Mouse (Mus musculus) layer of hippocampus, postnatal 36 days (tissue): ENCODE data around the gene Ccr7. TPM values are rescaled to one million over a fixed set of nuclear protein-coding genes. Genes with fewer than 3 reads are reported as not detected.
A peak's percentile ranks its signal among the peaks of the same experiment; 100 is the strongest.

ENCODE experiments used
- DNase-seq, 2 experiments: peaks; one replicate each; pipeline ENCODE4 v3.0.0; 2022
- total RNA-seq, 2 experiments: library from RNA; stranded (reverse); gene quantifications; 2 replicates each; pipeline ENCODE4 v1.2.3; 2021

Ccr7 gene
- not detected for total RNA-seq

- no peak for DNase-seq
Measured at GRCm38 (mm10) chr11:99154987-99155641, at the start of gene Ccr7. Gene Ccr7 (minus strand): TSS chr11:99155077.

DNA sequence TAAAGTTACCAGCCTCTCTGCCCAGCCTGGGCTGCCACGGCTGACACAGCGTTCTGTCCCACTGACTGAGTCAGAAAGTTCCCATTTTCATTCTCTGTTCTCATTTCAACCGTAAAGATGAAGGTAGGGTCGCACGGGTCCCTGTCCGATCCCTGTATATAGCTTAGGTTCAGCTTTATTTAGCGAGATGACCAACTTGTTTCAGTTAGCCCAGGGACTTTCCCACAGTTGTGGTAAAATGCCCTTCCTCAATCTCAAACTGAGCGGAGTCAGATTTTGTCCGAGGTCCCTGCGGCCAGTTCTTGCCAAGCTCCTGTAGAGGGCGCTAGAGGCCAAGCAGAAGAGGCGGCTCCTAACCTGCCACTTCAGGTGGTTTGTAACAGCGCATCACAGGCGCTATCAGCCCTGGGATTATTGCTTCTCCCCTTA, 34.3 kb upstream of the Ccr7 start:
- DNase-seq: peak in 1 of 2 experiments; percentile 33

GRCm38 (mm10) chr11:99187348-99187747, 32.5 kb upstream of the Ccr7 start:
- no peak for DNase-seq

- DNase-seq: no peak
Measured at GRCm38 (mm10) chr11:99186836-99187235, 32.0 kb upstream of the Ccr7 start.

DNA sequence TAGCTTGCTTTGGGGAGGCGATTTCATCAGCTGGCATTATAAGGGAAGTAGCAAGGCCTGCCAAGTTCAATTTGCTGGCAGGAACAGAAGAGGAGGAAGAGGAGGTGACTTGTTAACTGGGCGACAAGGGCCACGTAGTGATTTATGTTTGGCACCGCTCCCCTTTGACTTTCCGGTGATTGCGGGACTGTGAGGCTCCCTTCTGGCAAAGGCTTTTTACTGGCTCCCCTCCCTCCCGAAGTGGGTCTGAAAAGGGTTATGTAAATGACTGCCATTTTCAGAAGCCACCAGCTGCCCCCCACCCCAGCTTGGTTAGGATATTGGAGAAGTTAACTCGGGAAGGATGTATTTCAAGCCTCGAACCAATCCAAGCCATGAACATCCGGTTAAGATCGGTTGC, 27.7 kb upstream of the Ccr7 start:
- no peak for DNase-seq

- DNase-seq: no peak
Measured at GRCm38 (mm10) chr11:99180071-99180470, 25.2 kb upstream of the Ccr7 start.

- DNase-seq: no peak
Measured at GRCm38 (mm10) chr11:99177925-99178198, 23.0 kb upstream of the Ccr7 start.

- DNase-seq: no peak
Measured at GRCm38 (mm10) chr11:99177054-99177924, 22.4 kb upstream of the Ccr7 start.

GRCm38 (mm10) chr11:99172002-99172401, 17.1 kb upstream of the Ccr7 start:
- DNase-seq: no peak

GRCm38 (mm10) chr11:99171442-99171841, 16.6 kb upstream of the Ccr7 start:
- DNase-seq: no peak

DNA sequence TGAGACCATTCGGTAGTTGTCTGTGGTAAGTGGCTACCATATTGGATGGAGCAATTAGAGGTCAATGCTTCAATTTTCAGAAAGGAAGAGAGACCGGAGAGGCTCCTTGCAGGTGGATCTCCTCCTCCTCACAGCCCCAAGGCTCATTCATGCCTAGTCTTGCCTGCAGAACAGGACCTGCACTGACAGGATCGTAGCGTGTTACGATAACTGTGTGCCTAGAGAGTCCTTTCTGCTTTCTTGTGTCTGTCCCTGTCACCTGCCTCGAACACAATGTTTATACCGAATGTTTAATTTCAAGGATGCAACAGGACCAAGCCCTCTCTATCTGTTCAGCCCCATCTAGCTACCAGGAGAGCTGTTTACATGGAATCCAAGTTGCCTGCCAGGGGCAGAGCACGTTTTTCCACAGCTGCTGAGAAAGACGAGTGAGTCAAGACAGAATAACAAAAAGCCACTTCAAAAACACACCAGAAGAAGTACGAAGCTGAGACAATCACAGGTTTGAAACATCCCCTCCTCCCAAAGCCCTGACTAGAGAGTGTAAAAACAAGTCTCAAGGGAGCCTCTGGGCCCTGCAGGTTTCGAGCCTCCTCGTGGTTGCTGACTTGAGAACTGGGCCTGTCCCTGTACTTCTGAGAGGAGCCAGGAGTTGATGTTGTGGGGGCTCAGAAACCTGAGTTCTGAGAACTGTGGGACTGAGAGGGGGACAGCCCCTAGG, 15.8 kb upstream of the Ccr7 start:
- DNase-seq: no peak

- no peak for DNase-seq
Measured at GRCm38 (mm10) chr11:99170005-99170404, 15.1 kb upstream of the Ccr7 start.

GRCm38 (mm10) chr11:99169438-99169837, 14.6 kb upstream of the Ccr7 start:
- no peak for DNase-seq

DNA sequence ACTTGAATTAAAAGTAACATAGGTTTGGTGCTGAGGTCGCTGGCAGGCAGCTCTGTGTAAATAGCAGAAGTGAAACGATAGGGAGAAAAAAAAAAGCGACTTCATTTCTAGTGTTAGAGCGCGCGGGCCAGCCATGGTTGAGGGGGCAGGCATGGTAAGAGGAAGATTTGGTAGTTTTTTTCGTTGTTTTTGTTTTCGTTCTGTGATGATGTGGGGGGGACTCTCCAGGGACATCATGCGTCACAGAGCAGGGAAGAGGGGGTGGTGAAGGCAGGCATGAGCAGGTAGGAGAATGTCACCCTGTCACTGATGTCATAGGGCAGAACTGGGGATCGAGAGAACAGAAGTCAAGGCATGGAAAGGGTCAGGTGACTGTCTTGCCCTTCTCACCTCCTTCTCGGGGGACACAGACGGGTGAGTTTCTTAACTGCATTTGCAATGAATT, 13.2 kb upstream of the Ccr7 start:
- DNase-seq: no peak

- DNase-seq: no peak
Measured at GRCm38 (mm10) chr11:99167576-99167975, 12.7 kb upstream of the Ccr7 start.

DNA sequence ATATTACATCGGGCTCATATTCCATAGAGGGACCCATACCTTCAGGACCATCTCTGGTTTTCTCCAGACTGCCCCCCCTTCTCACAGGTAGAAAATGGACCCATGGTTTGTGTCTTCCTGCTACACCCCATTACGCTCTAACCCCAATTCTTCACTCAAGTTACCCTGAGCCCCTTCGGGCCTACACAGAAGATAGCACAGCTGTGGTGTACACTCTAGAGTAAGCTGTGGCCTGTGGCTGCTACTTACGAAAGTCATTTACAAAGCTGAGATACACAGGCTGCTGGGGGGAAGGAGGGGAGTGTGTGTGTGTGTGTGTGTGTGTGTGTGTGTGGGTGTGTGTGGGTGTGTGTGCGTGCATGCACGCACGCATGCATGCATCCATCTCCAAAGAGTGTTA, 11.4 kb upstream of the Ccr7 start:
- DNase-seq: no peak

DNA sequence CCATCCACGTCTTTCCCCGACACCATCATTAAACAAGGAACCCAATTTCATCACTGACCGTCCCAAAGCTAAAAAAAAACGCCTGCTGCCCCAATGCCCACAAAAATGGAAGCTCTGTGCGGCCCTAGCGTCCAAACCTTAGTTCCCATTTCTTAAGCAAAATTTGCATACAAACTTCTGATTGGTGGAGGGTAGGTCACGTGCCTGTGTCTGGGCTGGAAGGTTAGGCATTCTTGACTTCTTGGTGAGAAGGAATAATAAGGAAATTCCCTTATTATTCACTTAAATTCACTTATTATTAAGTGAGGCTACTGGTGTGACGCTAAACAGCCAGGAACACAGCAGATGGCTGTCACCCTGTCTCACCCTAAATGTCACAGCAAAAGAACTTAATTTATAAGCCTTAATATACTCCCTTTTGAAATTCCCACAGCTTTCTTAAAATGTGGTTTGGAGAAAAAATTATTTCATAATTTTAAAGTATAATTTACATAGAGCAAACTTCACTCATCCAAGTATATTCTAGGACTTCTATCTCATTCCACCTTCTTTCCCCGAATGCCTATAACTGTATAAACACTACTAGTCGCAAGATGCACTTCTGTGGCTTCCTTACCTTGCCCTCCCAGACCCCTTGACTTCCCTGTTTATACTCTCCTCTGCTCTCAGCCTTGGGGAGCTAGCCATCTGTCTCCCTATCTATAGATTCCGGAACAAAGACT, 10.3 kb upstream of the Ccr7 start:
- DNase-seq: no peak

GRCm38 (mm10) chr11:99162972-99163686, 8.3 kb upstream of the Ccr7 start:
- DNase-seq: no peak

- DNase-seq: no peak
Measured at GRCm38 (mm10) chr11:99161648-99162047, 6.8 kb upstream of the Ccr7 start.

DNA sequence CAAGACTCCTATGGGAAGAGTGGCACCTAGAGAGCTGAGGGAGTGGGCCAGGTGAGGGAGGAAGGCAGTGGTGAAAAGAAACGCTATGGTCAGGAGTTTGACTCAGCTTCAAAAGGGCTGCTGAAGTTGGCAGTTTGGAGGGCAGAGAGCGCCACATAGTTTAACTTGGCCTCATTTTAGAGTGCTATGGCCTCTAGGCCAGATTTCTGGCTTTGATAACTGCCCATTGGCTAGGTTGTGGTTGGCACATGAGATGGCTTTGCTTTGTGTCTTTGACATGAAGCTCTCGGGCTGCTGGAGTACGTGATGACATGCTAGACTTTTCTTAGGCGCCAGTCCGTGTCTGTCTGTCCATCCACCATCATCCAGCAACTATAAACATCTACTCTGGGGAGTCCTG, 5.4 kb upstream of the Ccr7 start:
- DNase-seq: no peak

- no peak for DNase-seq
Measured at GRCm38 (mm10) chr11:99155817-99156216, 940 bp upstream of the Ccr7 start.
